Mouse (Mus musculus): Measurements from ENCODE around the gene Mamld1.

DNA sequence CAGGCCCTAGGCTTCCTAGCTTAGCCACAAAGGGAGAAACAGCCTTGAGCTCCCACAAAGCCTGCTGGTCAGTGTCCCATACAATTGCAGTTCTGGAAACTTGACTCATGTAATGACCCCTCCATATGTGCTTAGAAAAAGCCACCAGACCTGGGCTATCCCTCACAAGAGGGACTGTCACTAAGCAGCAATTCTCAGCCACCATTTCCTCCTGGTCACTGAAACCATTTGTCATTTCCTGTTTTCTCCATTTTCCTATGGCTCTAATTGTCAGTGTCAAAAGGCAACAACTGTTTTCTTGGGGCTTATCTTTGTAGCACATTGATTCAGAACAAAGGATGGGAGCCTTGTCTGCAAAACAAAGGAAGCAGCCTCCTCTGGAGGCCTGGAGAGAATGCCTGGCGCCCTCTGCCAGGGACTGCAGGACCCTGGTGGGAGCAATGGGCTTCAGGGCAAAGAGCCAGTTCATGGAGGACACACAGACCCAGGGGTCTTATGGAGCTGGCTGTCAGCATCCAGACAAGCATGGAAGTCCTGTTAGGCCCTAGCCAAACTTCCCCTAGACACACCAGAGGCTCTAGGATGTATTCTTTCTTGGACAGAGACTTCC lies 99.5 kb downstream of the Mamld1 start:
- TF ChIP-seq CTCF (conservative IDR thresholded peaks at IDR 0.05; ENCODE audit: low read length): no peak
- no peak for TF ChIP-seq NANOG (IDR thresholded peaks at IDR 0.05; ENCODE audit: borderline replicate concordance, low read length)

Measured in E14TG2a.4 (cell line).